Mouse (Mus musculus): ENCODE measurements around the gene Chchd1.
A peak's percentile ranks its signal among the peaks of the same experiment; 100 is the strongest.
"Not testable (repeated sequence)": the region's sequence is repeated elsewhere in the genome, so short reads cannot be mapped to it uniquely, and the experiment has no call there.

Chchd1 gene

DNA sequence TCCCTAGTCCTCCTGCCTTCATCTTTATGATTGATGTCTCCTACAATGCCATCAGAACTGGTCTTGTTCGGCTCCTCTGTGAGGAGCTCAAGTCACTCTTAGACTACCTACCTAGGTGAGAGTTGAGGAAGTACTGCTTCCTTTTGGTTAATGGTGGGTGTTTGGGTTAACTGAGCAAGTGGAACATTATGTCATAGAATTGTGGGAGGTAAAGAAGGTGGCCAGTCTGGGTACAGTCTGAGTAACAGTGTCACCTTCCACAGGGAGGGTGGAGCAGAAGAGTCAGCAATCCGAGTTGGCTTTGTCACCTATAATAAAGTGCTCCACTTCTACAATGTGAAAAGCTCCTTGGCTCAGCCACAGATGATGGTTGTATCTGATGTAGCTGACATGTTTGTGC is 13.8 kb upstream of the Chchd1 start:
- no peak for DNase-seq

DNA sequence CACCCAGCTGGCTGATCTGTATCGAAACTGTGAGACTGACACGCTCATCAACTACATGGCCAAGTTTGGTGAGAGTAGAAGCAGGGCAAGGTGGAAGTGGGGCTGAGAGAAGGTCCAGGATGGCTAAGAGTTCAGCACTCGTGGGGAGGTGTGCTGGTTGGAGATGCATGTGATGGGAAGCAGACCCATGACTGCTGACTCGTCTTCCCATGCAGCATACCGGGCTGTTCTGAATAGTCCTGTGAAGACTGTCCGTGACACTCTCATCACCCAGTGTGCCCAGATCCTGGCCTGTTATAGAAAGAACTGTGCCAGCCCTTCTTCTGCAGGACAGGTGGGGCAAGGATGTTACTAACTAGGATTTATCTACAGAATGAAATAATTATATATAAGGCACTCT is 11.0 kb upstream of the Chchd1 start:
- DNase-seq, result no peak

DNA sequence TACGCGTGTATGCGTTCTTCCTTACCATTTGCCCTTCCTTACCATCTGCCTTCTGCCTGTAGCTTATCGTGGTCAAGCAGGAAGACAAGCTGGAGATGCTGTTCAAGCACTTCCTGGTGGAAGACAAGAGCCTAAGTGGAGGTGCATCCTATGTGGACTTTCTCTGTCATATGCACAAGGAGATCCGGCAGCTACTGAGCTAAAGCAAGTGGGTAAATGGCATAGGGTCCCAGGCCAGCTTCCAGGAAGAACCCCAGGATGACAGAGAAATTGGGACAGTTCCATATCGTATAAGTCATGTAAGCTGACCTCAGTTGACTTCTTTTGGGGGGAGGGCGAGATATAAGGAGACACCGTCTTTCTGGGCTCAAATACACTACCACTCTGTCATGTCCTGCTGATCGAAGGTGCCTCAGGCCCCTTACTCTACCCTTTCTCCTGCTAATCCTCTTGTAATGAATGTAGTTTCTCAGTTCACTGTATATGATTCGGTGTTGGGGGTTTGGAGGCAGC is 9.2 kb upstream of the Chchd1 start:
- no peak for DNase-seq

DNA sequence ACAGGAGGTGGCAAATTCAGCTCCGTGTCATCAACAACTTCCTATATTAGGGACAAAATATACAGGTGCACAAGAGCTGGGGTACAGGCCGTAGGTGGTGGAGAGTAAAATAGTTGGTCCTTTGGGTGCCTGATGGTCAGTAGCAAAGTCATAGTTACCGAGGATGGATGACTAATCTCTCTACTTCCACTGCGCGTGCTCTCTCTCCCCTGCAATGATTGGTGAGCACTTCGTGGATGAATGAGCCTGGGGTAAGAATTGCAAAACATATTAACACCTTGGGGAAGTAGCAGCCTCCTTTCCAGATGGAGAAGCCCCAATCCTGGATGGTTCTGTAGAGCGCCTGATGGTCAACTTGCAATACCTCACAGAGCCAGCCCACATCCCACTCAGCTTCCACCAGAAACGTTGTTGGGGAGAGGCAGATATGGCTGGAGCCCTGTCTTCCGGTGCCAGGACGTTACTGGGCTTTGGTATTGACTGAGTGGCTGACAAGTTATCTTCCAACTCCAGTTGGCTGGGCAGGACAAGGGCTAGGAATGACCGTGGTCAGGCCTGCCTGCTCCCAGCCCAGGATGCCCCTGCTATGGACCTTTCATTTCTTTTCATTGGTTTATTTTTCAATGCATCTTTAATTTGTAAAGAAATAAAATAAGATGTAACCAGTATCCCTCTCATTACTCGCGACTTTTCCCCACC is 8.5 kb upstream of the Chchd1 start:
- peak; percentile 23 for DNase-seq

GRCm38 (mm10) chr14:20694884-20695760 is 7.7 kb upstream of the Chchd1 start, which contains the start of gene Fut11:
Gene Fut11 (plus strand): TSS chr14:20694968.
- DNase-seq, result peak; percentile 85

- no peak for DNase-seq
These were observed 6.9 kb upstream of the Chchd1 start for GRCm38 (mm10) chr14:20695761-20696520.

DNA sequence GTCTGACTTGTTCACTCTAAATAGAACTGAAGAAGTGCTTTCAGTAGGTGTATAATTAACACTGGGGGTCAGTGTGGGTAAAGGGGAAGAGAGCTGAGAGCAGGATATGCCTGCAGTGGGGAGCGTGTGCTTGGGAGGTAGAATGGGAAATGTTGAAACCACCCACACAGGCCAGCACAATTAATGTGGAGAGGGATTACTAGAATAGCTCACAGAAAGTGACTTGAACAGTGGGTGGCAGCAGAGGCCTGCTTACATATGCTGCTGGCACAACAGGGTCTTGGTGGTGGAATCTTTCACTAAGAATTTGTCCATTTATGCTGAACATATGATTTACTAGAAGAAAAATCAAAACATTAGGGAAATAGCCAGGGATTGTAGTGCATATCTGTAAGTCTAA is 5.8 kb upstream of the Chchd1 start:
- peak; percentile 68 for DNase-seq

DNA sequence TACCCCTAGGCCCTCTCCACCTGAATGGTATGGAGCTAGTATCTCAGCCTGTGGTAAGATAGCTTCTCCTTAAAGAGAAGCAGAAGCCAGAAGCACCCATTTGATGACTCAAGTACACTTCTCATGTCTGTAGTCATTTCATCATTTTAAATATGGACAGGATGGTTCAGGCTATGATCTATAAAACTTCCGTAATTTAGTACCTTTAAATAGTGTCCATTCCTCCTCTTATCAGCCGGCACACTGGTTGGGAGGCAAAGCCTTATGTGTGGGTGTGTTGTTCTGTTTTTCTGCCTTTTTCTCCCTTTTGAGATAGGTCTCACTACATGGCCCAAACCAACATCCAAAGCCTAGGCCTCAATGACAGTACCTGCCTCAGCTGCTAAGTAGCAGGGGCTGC is 4.3 kb upstream of the Chchd1 start:
- no peak for DNase-seq

- DNase-seq, result no peak
These were observed 2.4 kb upstream of the Chchd1 start for GRCm38 (mm10) chr14:20700362-20700761.

DNA sequence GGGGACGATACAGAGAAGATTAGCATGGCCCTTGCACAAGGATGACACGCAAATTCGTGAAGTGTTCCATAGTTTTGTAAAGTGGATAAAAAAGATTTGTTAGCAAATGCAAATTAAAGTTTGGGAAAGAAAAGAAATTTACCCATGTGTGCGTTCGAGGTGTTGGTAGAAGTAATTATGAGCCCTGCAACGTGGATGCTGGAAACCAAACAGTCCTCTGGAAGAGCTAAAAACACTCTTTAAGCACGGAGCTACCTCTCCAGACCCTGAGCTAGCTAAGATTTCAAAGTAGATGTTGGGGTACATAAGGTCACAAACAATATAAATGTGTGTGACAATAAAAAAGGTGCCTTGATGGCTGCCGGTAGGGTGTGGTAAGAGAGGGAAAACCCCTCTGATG is 1.3 kb upstream of the Chchd1 start:
- no peak for DNase-seq

- no peak for DNase-seq
These were observed 588 bp upstream of the Chchd1 start for GRCm38 (mm10) chr14:20702096-20702740.

DNA sequence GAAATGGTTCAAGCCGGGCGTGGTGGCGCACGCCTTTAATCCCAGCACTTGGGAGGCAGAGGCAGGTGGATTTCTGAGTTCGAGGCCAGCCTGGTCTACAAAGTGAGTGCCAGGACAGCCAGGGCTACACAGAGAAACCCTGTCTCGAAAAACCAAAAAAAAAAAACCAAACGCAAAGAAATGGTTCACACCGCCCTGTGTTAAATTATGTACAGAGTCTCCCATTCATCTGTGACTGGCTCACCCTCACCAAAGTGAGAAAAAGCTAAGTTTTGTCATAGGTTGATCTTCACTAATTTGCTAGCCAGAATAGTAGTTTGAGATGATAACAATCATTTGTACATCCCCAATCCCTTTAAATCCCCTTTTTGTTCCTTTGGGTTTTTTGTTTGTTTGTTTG is 655 bp downstream of the Chchd1 start:
- DNase-seq, result not testable (repeated sequence)

DNA sequence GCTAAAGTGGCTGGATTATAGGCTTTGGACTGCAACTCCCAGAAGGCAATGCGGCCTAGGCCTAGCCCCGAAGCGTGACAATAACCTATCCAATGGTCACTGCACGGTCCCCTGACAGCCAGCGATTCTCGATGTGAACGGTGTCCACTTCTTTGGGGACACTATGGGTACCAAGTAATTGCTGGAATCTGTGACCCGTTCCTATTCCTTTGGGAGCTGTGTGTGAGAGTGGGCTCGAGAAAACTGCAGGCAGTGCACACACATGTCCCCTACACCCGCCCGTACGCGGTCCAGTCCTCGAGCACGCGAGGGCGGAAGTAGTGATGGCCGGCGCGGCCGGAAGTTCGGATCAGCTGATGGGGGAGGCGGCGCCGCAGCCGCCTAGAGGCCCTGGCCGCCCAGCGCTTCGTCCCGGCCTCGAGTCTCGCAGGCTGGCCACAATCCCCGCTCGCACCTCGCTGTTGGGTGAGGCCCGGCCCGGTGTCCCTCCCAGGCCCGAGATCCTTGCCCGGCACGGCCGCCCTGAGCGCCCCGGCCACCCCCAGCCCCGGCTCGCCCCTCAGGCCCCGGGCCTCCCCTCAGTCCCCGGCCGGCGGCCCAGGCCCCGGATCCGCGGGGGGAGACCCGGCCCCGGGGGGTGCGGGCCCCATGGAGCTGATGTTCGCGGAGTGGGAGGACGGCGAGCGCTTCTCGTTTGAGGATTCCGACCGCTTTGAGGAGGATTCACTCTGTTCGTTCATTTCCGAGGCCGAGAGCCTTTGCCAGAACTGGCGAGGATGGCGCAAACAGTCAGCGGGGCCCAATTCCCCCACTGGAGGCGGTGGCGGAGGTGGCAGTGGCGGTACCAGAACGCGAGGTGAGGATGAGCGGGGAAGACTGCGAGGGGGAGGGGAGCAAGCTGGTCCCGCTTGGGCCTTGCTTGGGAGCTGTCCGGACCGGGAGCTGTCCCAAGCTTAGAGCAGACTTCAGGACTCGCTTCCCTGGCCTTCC is 4.7 kb downstream of the Chchd1 start, which contains the start of gene Zswim8:
TSS of gene Zswim8 (plus strand) at position 352 of the 990 bp plus-strand sequence.
- DNase-seq, result peak; percentile 77

DNA sequence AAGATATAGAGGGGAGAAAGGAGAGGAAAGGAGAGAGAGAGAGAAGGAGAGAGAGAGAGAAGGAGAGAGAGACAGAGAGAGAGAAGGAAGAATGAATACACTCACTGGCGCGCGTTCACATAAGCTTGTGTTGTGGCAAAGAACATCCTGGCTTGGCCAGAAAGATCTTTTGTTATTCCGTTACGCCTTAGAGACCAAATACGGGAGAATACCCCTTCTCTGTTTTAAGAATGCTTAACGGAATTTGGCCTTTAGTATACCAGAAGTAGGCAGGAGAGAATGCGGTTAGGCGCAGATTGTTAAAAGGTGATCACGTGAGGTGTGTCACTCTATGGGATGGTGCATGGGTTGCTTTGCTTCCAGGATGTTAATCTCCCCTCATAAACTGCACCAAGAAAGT is 5.4 kb downstream of the Chchd1 start:
- no peak for DNase-seq

DNA sequence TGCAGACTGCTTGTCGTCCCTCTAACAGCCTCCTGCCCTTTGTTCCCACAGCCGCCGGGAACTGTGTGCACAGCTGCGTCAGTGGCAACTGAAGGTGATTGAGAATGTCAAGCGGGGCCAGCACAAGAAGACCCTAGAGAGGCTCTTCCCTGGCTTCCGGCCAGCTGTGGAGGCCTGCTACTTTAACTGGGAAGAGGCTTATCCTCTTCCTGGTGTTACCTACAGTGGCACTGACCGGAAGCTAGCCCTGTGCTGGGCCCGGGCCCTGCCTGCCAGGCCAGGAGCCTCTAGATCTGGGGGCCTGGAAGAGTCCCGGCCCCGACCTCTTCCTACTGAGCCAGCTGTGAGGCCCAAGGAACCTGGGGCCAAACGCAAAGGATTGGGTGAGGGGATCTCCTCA is 11.0 kb downstream of the Chchd1 start:
- no peak for DNase-seq

- no peak for DNase-seq
These were observed 15.6 kb downstream of the Chchd1 start for GRCm38 (mm10) chr14:20718443-20718842.

- no peak for DNase-seq
These were observed 17.0 kb downstream of the Chchd1 start for GRCm38 (mm10) chr14:20719767-20720166.

- DNase-seq, result no peak
These were observed 18.6 kb downstream of the Chchd1 start for GRCm38 (mm10) chr14:20721371-20721770.

GRCm38 (mm10) chr14:20723006-20723405 is 20.2 kb downstream of the Chchd1 start:
- DNase-seq, result no peak

GRCm38 (mm10) chr14:20724043-20724442 is 21.2 kb downstream of the Chchd1 start:
- peak; percentile 69 for DNase-seq

- DNase-seq, result no peak
These were observed 23.0 kb downstream of the Chchd1 start for GRCm38 (mm10) chr14:20725660-20726339.

All from thymus, postnatal 4 days (tissue).